Mouse (Mus musculus) thymus, adult 2 months (tissue): ENCODE results near the gene Top3a. TPM values are rescaled to one million over a fixed set of nuclear protein-coding genes. Genes with fewer than 3 reads are reported as not detected.

Source experiments
- DNase-seq: peaks from one replicate; pipeline ENCODE4 v3.0.0; 2021
- H3K27ac ChIP-seq: fragments of 200-500 bp; 2 replicates; pipeline ENCODE4 v1.5.1; 2012; ENCODE audit warnings: low read length, control low read depth; ENCODE audit not compliant: control insufficient read depth, insufficient read depth
- H3K27me3 ChIP-seq: fragments of 200-500 bp; 2 replicates; pipeline ENCODE4 v1.6.1; 2012; ENCODE audit warnings: mild to moderate bottlenecking, low read length, moderate library complexity, mixed read lengths; ENCODE audit not compliant: control insufficient read depth, insufficient read depth
- H3K36me3 ChIP-seq: fragments of 200-500 bp; 2 replicates; pipeline ENCODE4 v1.6.1; 2012; ENCODE audit warnings: mild to moderate bottlenecking, low read length, moderate library complexity; ENCODE audit not compliant: control insufficient read depth, insufficient read depth
- H3K4me1 ChIP-seq: fragments of 200-500 bp; replicated peaks from 2 replicates; pipeline ENCODE4 v1.6.1; 2012; ENCODE audit warnings: low read length; ENCODE audit not compliant: control insufficient read depth, insufficient read depth
- H3K4me3 ChIP-seq: fragments of 200-500 bp; 2 replicates; pipeline ENCODE4 v1.5.1; 2012; ENCODE audit warnings: mild to moderate bottlenecking, low read length, control low read depth, moderate library complexity; ENCODE audit not compliant: control insufficient read depth, insufficient read depth
- CTCF ChIP-seq: fragments of 200-500 bp; IDR thresholded peaks from 2 replicates; pipeline ENCODE4 v1.5.1; 2012; ENCODE audit warnings: mild to moderate bottlenecking, control low read depth, low read length, moderate library complexity, borderline replicate concordance; ENCODE audit not compliant: control insufficient read depth, poor library complexity, insufficient read depth; ENCODE audit errors: extremely low read depth
- POLR2A ChIP-seq: fragments of 200-500 bp; IDR thresholded peaks from 2 replicates; pipeline ENCODE4 v1.6.1; 2012; ENCODE audit warnings: mild to moderate bottlenecking, low read length, control low read depth, moderate library complexity; ENCODE audit not compliant: control insufficient read depth, poor library complexity, insufficient read depth; ENCODE audit errors: extremely low read depth
- WGBS: fragments of 180-500 bp; shearing (Covaris S2); methylation state at CpG from one replicate; pipeline ENCODE4 v1.1.7; 2018; 5-methylcytosine and 5-hydroxymethylcytosine counted together
- polyA plus RNA-seq: library from polyadenylated mRNA; depleted of rRNA; stranded (reverse); fragments of >200 nt; gene quantifications from 2 replicates; pipeline ENCODE4 v1.2.3, GENCODE M21; 2012

Gene Top3a
- polyA plus RNA-seq, 1 experiment, result 17.9 TPM

DNA sequence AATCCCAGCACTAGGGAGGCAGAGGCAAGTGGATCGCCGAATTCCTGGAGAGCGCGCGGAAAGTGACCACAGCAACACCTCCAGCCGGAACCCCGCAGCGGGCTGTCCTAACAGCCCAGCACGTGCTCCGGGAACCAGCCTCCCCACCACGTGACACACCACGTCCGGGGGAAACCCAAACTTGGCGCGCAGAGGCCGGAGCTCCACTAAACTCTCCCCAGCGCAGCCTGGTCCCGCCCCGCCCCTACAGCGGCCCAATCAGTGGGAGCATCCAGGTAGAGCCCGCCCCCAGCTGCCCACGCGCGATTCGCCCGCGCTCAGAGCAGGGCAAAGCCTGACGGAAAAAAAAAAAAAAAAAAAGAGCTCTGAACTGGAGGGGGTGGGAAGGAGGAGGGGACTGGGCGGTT lies 33.9 kb upstream of the Top3a start:
- H3K4me1 ChIP-seq, result peaks cover 5% of the 10 kb centered on the region
- no peaks in the 10 kb centered on the region for H3K27me3 ChIP-seq
- H3K4me3 ChIP-seq, result peak overlapping the region; percentile 49
- peak; percentile 97 for DNase-seq
- under 1% methylated on average over 29 of the region's 29 CpGs for WGBS
- no peak for TF ChIP-seq POLR2A
- 0 out of 2 replicates have a peak, but pooled peaks have one; percentile 14 for TF ChIP-seq CTCF
- H3K27ac ChIP-seq, result no peak overlapping the region
- no peaks in the 10 kb centered on the region for H3K36me3 ChIP-seq

DNA sequence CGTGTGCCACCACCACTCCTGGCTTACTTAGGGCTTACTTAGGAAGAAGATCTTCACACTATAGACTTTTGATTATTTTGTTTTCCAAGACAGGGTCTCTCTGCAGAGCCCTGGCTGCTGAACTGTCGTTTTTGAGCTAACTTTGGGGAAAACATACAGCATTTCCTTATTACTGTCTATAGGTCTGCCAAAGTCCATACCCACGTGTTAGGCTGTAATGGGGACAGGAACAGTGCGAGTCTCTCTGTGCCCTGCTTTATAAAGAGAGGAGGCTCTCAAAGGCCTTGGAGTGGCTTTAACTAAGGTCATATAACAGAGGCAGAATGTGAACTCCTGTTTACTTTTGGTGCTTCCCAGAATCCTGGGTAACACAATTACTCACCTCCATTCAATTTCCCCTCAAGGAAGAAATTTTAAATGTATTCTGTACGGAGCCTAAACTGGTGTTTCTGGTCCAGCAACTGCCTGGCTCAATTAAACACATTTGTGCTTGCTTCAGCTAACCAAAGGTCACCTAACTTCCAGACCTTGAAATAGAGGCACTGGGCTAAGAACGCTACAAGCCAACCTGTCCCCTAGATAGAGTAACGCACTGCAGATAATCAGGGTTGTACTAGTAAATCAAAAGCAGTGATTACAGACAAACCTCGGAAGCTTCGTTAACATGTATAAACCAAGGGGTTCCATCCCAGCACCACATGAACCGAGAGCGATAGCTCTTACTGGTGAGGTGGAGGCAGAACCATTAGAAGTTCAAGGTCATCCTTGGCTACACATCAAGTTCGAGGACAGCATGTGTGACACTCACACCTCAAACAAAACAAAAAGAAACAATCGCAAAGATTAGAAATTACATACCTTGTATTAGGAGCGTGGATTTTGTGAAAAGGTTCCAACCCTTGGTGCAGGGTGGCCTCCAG lies 33.1 kb upstream of the Top3a start:
- no peak for DNase-seq
- TF ChIP-seq CTCF (no peak), POLR2A (no peak)
- Histone ChIP-seq H3K36me3 (no peaks in the 10 kb centered on the region), H3K4me1 (peaks cover 5% of the 10 kb centered on the region), H3K27ac (no peak overlapping the region), H3K4me3 (peak overlapping the region; percentile 49), H3K27me3 (no peaks in the 10 kb centered on the region)
- WGBS, result 9% methylated on average over 14 of the region's 14 CpGs

DNA sequence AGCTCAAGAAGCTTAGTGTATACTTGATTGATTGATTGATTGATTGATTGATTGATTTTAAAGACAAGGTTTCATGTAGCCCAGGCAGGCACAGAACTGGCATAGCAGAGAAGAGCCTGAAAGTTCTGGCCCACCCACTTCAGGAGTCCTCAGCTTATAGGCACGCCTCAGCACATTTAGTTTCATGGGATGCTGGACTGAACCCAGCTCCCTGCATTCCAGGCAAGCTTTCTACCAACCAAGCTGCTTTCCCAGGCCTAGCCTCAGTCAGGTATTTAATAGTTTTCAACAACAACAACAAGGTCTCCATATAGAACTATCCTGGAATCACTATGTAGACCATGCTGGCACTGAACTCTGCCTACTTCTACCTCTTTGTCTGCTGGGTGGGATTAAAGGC lies 32.4 kb upstream of the Top3a start:
- no peaks in the 10 kb centered on the region for H3K36me3 ChIP-seq
- H3K4me3 ChIP-seq, result no peak overlapping the region
- TF ChIP-seq POLR2A (no peak), CTCF (no peak)
- peaks cover 5% of the 10 kb centered on the region for H3K4me1 ChIP-seq
- DNase-seq, result no peak
- WGBS, result 70% methylated on average over 1 of the region's 1 CpGs
- H3K27ac ChIP-seq, result no peak overlapping the region
- H3K27me3 ChIP-seq, result no peaks in the 10 kb centered on the region

DNA sequence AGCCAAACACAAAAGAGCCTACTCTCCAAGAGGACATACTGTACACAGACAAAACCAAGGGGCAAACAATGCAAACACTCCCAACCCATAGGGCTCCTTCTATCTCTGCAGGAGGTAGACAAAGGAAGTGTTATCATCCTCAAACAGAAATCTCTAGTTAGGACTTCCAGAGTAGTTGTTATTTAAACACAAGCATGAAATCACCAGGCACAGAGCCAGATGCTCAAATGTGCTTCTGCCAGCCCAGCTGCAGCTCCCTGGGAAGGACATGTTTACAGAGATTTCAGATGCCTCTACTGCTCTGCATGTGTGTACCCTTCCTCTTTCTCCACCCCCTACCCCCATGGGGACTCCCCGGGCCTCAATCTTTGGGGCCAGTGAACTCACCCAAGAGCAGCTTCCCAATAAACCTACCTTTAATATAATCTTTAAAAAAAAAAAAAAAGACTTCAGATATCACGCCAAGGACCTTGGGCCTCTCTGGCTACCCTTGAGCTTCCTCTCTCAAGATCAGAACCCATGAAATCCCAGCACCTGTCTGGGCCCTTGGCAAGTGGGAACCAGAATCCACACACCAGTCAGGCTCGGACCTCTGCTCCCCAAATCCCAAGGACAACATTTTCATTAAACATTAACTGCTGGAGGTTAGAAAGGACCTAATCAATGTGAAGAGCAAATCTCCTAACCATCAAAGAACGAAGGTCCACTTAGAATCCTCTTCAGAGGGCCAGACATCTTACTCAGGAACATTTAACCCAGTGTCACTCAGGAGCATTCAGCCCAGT lies 31.3 kb upstream of the Top3a start:
- no peak for DNase-seq
- H3K27me3 ChIP-seq, result no peaks in the 10 kb centered on the region
- H3K4me1 ChIP-seq, result peaks cover 5% of the 10 kb centered on the region
- no peak overlapping the region for H3K27ac ChIP-seq
- no peaks in the 10 kb centered on the region for H3K36me3 ChIP-seq
- 83% methylated on average over 4 of the region's 4 CpGs for WGBS
- H3K4me3 ChIP-seq, result no peak overlapping the region
- TF ChIP-seq CTCF (no peak), POLR2A (no peak)

DNA sequence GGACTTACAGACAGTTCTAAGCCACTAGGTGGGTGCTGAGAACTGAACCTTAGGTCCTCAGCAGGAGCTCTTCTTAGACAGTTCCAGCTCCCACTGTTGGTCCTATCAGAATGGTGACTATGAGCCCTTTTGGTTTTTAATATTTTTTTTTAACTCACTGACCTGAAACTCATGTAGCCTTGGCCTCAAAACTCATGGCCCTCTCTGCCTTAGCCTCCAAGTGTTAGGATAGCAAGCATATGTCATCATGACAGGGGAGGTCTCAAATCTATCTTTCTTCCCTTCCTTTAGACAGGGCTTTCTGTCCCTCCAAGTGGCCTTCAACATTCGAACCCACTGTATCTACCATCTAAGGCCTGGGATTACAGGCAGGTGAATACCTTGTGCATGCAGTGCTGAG lies 23.7 kb upstream of the Top3a start:
- H3K4me1 ChIP-seq, result no peaks in the 10 kb centered on the region
- no peaks in the 10 kb centered on the region for H3K36me3 ChIP-seq
- H3K4me3 ChIP-seq, result no peak overlapping the region
- 96% methylated on average over 1 of the region's 1 CpGs for WGBS
- TF ChIP-seq CTCF (no peak), POLR2A (no peak)
- no peak overlapping the region for H3K27ac ChIP-seq
- no peaks in the 10 kb centered on the region for H3K27me3 ChIP-seq
- no peak for DNase-seq

DNA sequence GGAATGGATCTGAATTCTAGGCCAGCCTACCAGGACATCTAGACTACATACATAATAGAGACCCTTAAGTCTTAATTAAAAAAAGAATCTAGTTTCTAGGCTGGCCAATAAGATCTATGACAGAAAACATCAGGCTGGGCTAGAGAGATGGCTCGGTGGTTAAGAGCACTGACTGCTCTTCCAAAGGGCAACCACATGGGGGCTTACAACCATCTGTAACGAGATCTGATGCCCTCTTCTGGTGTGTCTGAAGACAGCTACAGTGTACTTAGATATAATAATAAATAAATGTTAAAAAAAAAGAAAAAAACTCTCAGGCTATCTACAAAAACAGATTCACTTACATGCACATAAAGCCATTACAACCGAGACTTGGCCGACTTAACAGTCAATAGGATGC lies 22.8 kb upstream of the Top3a start:
- Histone ChIP-seq H3K4me3 (no peak overlapping the region), H3K27ac (no peak overlapping the region), H3K36me3 (no peaks in the 10 kb centered on the region), H3K4me1 (no peaks in the 10 kb centered on the region), H3K27me3 (no peaks in the 10 kb centered on the region)
- no peak for DNase-seq
- TF ChIP-seq POLR2A (no peak), CTCF (no peak)
- 95% methylated on average over 4 of the region's 4 CpGs for WGBS

DNA sequence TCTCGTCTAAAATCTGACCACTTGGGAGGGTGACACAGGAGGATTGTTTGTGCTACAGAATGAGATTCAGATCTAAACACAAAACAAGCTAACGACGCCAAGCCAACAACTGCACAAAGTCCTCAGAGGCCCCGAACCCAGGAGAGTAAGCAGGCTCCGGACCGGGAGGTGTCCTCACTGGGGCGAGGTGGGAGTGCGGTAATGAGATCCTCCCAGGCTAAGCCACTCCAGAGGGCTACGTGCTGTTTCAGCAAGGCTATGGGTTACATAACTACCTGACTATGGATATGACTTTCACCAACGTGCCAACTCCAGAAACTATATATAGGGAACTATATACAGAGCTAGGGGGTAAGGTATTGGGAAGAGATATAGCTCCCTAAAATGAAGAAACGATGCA lies 19.2 kb upstream of the Top3a start:
- no peaks in the 10 kb centered on the region for H3K4me1 ChIP-seq
- H3K27me3 ChIP-seq, result no peaks in the 10 kb centered on the region
- WGBS, result 96% methylated on average over 11 of the region's 11 CpGs
- H3K36me3 ChIP-seq, result peaks cover 9% of the 10 kb centered on the region; the same call in 1 of the 2 replicates
- no peak overlapping the region for H3K27ac ChIP-seq
- DNase-seq, result no peak
- TF ChIP-seq POLR2A, result no peak
- TF ChIP-seq CTCF, result no peak
- H3K4me3 ChIP-seq, result no peak overlapping the region
